Mouse (Mus musculus): Measurements from ENCODE around the gene Scn5a. TPM values are rescaled to one million over a fixed set of nuclear protein-coding genes. Genes with fewer than 3 reads are reported as not detected.

Gene Scn5a
- polyA plus RNA-seq, 1 experiment from 2014 or later: 0.03 TPM

- H3K4me1 ChIP-seq (replicated peaks): peaks cover 9% of the 10 kb centered on the region; the same call in 1 of the 2 replicates
- DNase-seq: no peak
- no peak overlapping the region for H3K4me3 ChIP-seq (replicated peaks)
Observed at GRCm38 (mm10) chr9:119479297-119479696, 99.5 kb downstream of the Scn5a start.

GRCm38 (mm10) chr9:119478345-119478744 lies 100.5 kb downstream of the Scn5a start:
- H3K36me3 ChIP-seq: no peaks in the 10 kb centered on the region
- 64% methylated on average over 11 of the region's 11 CpGs for WGBS (ENCODE audit: insufficient replicate concordance)
- peaks cover 9% of the 10 kb centered on the region; the same call in 1 of the 2 replicates for H3K4me1 ChIP-seq (replicated peaks)
- DNase-seq (no peak), ATAC-seq (ENCODE audit: low read depth) (no peak)
- no peak overlapping the region for H3K27ac ChIP-seq
- no peaks in the 10 kb centered on the region for H3K27me3 ChIP-seq
- H3K4me3 ChIP-seq (replicated peaks): no peak overlapping the region
- H3K4me2 ChIP-seq: no peak overlapping the region
- H3K9me3 ChIP-seq (replicated peaks): no peaks in the 10 kb centered on the region
- H3K9ac ChIP-seq: no peak overlapping the region

More at GRCm38 (mm10) chr9:119479297-119479696, 99.5 kb downstream of the Scn5a start:
- Histone ChIP-seq H3K27me3 (no peaks in the 10 kb centered on the region), H3K4me2 (no peak overlapping the region), H3K36me3 (no peaks in the 10 kb centered on the region), H3K27ac (no peak overlapping the region), H3K9me3 (replicated peaks) (no peaks in the 10 kb centered on the region), H3K9ac (no peak overlapping the region)
- WGBS (ENCODE audit: insufficient replicate concordance): 59% methylated on average over 8 of the region's 8 CpGs
- ATAC-seq (ENCODE audit: low read depth): no peak

- Histone ChIP-seq H3K36me3 (no peaks in the 10 kb centered on the region), H3K4me1 (replicated peaks) (peaks cover 9% of the 10 kb centered on the region; the same call in 1 of the 2 replicates), H3K4me2 (no peak overlapping the region), H3K27me3 (no peaks in the 10 kb centered on the region), H3K9ac (no peak overlapping the region), H3K9me3 (replicated peaks) (no peaks in the 10 kb centered on the region), H3K27ac (no peak overlapping the region), H3K4me3 (replicated peaks) (no peak overlapping the region)
- DNase-seq (no peak), ATAC-seq (ENCODE audit: low read depth) (0 out of 2 replicates have a peak, but pooled peaks have one; percentile 26)
- 32% methylated on average over 6 of the region's 6 CpGs for WGBS (ENCODE audit: insufficient replicate concordance)
Observed at GRCm38 (mm10) chr9:119477754-119478153, 101.1 kb downstream of the Scn5a start.

GRCm38 (mm10) chr9:119474717-119475611 lies 103.9 kb downstream of the Scn5a start:
- DNase-seq: no peak
- Histone ChIP-seq H3K36me3 (no peaks in the 10 kb centered on the region), H3K4me3 (replicated peaks) (no peak overlapping the region), H3K9ac (no peak overlapping the region), H3K27me3 (no peaks in the 10 kb centered on the region), H3K9me3 (replicated peaks) (no peaks in the 10 kb centered on the region), H3K4me2 (no peak overlapping the region), H3K27ac (no peak overlapping the region), H3K4me1 (replicated peaks) (peaks cover 23% of the 10 kb centered on the region)
- WGBS (ENCODE audit: insufficient replicate concordance): 64% methylated on average over 15 of the region's 15 CpGs
- ATAC-seq (ENCODE audit: low read depth): no peak

- Histone ChIP-seq H3K36me3 (no peaks in the 10 kb centered on the region), H3K27ac (no peak overlapping the region), H3K9me3 (replicated peaks) (no peaks in the 10 kb centered on the region), H3K9ac (no peak overlapping the region), H3K27me3 (no peaks in the 10 kb centered on the region), H3K4me1 (replicated peaks) (peaks cover 35% of the 10 kb centered on the region), H3K4me3 (replicated peaks) (no peak overlapping the region), H3K4me2 (no peak overlapping the region)
- DNase-seq: no peak
- ATAC-seq (ENCODE audit: low read depth): no peak
- 66% methylated on average over 9 of the region's 9 CpGs for WGBS (ENCODE audit: insufficient replicate concordance)
Observed at GRCm38 (mm10) chr9:119473608-119474164, 105.1 kb downstream of the Scn5a start.

GRCm38 (mm10) chr9:119473011-119473410 lies 105.8 kb downstream of the Scn5a start:
- WGBS (ENCODE audit: insufficient replicate concordance): 65% methylated on average over 1 of the region's 1 CpGs
- peaks cover 41% of the 10 kb centered on the region for H3K4me1 ChIP-seq (replicated peaks)

GRCm38 (mm10) chr9:119472412-119472918 lies 106.4 kb downstream of the Scn5a start:
- no peak overlapping the region for H3K9ac ChIP-seq
- 75% methylated on average over 11 of the region's 11 CpGs for WGBS (ENCODE audit: insufficient replicate concordance)
- peaks cover 41% of the 10 kb centered on the region for H3K4me1 ChIP-seq (replicated peaks)
- peaks cover 2% of the 10 kb centered on the region; the same call in 1 of the 2 replicates for H3K36me3 ChIP-seq
- no peak overlapping the region for H3K4me2 ChIP-seq
- H3K27ac ChIP-seq: no peak overlapping the region
- no peak for DNase-seq
- H3K27me3 ChIP-seq: no peaks in the 10 kb centered on the region
- no peaks in the 10 kb centered on the region for H3K9me3 ChIP-seq (replicated peaks)
- no peak overlapping the region for H3K4me3 ChIP-seq (replicated peaks)
- ATAC-seq (ENCODE audit: low read depth): no peak

More at GRCm38 (mm10) chr9:119473011-119473410, 105.8 kb downstream of the Scn5a start:
- ATAC-seq (ENCODE audit: low read depth) (no peak), DNase-seq (no peak)
- no peak overlapping the region for H3K27ac ChIP-seq
- no peaks in the 10 kb centered on the region for H3K36me3 ChIP-seq
- H3K4me3 ChIP-seq (replicated peaks): no peak overlapping the region
- no peak overlapping the region for H3K4me2 ChIP-seq
- H3K9ac ChIP-seq: no peak overlapping the region
- H3K27me3 ChIP-seq: no peaks in the 10 kb centered on the region
- no peaks in the 10 kb centered on the region for H3K9me3 ChIP-seq (replicated peaks)

GRCm38 (mm10) chr9:119469691-119470353 lies 109.0 kb downstream of the Scn5a start:
- DNase-seq (peak; percentile 44), ATAC-seq (ENCODE audit: low read depth) (peak; percentile 98)
- H3K9me3 ChIP-seq (replicated peaks): no peaks in the 10 kb centered on the region
- H3K4me3 ChIP-seq (replicated peaks): no peak overlapping the region
- no peak overlapping the region for H3K9ac ChIP-seq
- H3K4me1 ChIP-seq (replicated peaks): peaks cover 35% of the 10 kb centered on the region
- no peak overlapping the region for H3K27ac ChIP-seq
- no peaks in the 10 kb centered on the region for H3K27me3 ChIP-seq
- WGBS (ENCODE audit: insufficient replicate concordance): 55% methylated on average over 8 of the region's 8 CpGs
- peaks cover 22% of the 10 kb centered on the region for H3K36me3 ChIP-seq
- H3K4me2 ChIP-seq: peak overlapping the region; percentile 40

GRCm38 (mm10) chr9:119465595-119465994 lies 113.2 kb downstream of the Scn5a start:
- WGBS (ENCODE audit: insufficient replicate concordance): 78% methylated on average over 7 of the region's 7 CpGs
- H3K27ac ChIP-seq: no peak overlapping the region

GRCm38 (mm10) chr9:119465056-119465455 lies 113.8 kb downstream of the Scn5a start:
- Histone ChIP-seq H3K4me2 (no peak overlapping the region), H3K4me3 (replicated peaks) (no peak overlapping the region), H3K27me3 (no peaks in the 10 kb centered on the region), H3K4me1 (replicated peaks) (peaks cover 19% of the 10 kb centered on the region), H3K36me3 (peaks cover 63% of the 10 kb centered on the region), H3K27ac (no peak overlapping the region), H3K9me3 (replicated peaks) (no peaks in the 10 kb centered on the region), H3K9ac (no peak overlapping the region)
- DNase-seq (no peak), ATAC-seq (ENCODE audit: low read depth) (no peak)
- 86% methylated on average over 6 of the region's 6 CpGs for WGBS (ENCODE audit: insufficient replicate concordance)

More at GRCm38 (mm10) chr9:119465595-119465994, 113.2 kb downstream of the Scn5a start:
- H3K4me2 ChIP-seq: no peak overlapping the region
- H3K4me3 ChIP-seq (replicated peaks): no peak overlapping the region
- peaks cover 63% of the 10 kb centered on the region for H3K36me3 ChIP-seq
- no peaks in the 10 kb centered on the region for H3K9me3 ChIP-seq (replicated peaks)
- DNase-seq: no peak
- no peak for ATAC-seq (ENCODE audit: low read depth)
- H3K27me3 ChIP-seq: no peaks in the 10 kb centered on the region
- H3K4me1 ChIP-seq (replicated peaks): peaks cover 24% of the 10 kb centered on the region
- H3K9ac ChIP-seq: no peak overlapping the region

- peaks cover 58% of the 10 kb centered on the region for H3K36me3 ChIP-seq
Observed at GRCm38 (mm10) chr9:119460410-119460809, 118.4 kb downstream of the Scn5a start.

More at GRCm38 (mm10) chr9:119460410-119460809, 118.4 kb downstream of the Scn5a start:
- no peak for ATAC-seq (ENCODE audit: low read depth)
- WGBS (ENCODE audit: insufficient replicate concordance): 41% methylated on average over 8 of the region's 8 CpGs
- Histone ChIP-seq H3K9ac (no peak overlapping the region), H3K9me3 (replicated peaks) (no peaks in the 10 kb centered on the region), H3K27me3 (no peaks in the 10 kb centered on the region), H3K4me3 (replicated peaks) (no peak overlapping the region), H3K4me2 (no peak overlapping the region), H3K27ac (no peak overlapping the region), H3K4me1 (replicated peaks) (no peaks in the 10 kb centered on the region)
- peak; percentile 24 for DNase-seq

All from liver, embryonic 13.5 days (tissue).